Mouse (Mus musculus) liver, embryonic 15.5 days (tissue): Measurements from ENCODE around the gene Specc1. TPM values are rescaled to one million over a fixed set of nuclear protein-coding genes. Genes with fewer than 3 reads are reported as not detected.
A peak's percentile ranks its signal among the peaks of the same experiment; 100 is the strongest.

ENCODE experiments used
- ATAC-seq: fragments of 200-750 bp; cut with Nextera tagmentation; 2 replicates; pipeline ENCODE4 v1.8.0; 2017; ENCODE audit warnings: moderate number of reproducible peaks, mild to moderate bottlenecking, moderate library complexity; ENCODE audit not compliant: insufficient read depth
- H3K27ac ChIP-seq: fragments of 300-500 bp; sonication (generic); replicated peaks from 2 replicates; pipeline ENCODE4 v1.5.1; 2015; ENCODE audit warnings: mild to moderate bottlenecking, inconsistent platforms
- H3K27me3 ChIP-seq: fragments of 300-500 bp; sonication (generic); 2 replicates; pipeline ENCODE4 v1.6.1; 2015; ENCODE audit warnings: mild to moderate bottlenecking, inconsistent platforms
- H3K36me3 ChIP-seq: fragments of 300-500 bp; sonication (generic); replicated peaks from 2 replicates; pipeline ENCODE4 v1.6.1; 2015; ENCODE audit warnings: moderate library complexity, mild to moderate bottlenecking, inconsistent platforms
- H3K4me1 ChIP-seq: fragments of 300-500 bp; sonication (generic); replicated peaks from 2 replicates; pipeline ENCODE4 v1.6.1; 2015; ENCODE audit warnings: inconsistent platforms
- H3K4me2 ChIP-seq: fragments of 300-500 bp; sonication (generic); 2 replicates; pipeline ENCODE4 v1.6.1; 2015; ENCODE audit warnings: moderate library complexity, mild to moderate bottlenecking, inconsistent platforms
- H3K4me3 ChIP-seq: fragments of 300-500 bp; sonication (generic); replicated peaks from 2 replicates; pipeline ENCODE4 v1.5.1; 2015; ENCODE audit warnings: mild to moderate bottlenecking, inconsistent platforms
- H3K9ac ChIP-seq: fragments of 300-500 bp; sonication (generic); 2 replicates; pipeline ENCODE4 v1.6.1; 2015; ENCODE audit warnings: moderate library complexity, mild to moderate bottlenecking, inconsistent platforms
- H3K9me3 ChIP-seq: fragments of 300-500 bp; sonication (generic); replicated peaks from 2 replicates; pipeline ENCODE4 v1.6.1; 2016; ENCODE audit warnings: inconsistent platforms
- WGBS: fragments of 180-500 bp; shearing (Covaris S2); methylation state at CpG from one replicate; pipeline ENCODE4 v1.1.7; 2015; ENCODE audit warnings: mixed read lengths; ENCODE audit not compliant: insufficient replicate concordance; 5-methylcytosine and 5-hydroxymethylcytosine counted together
- polyA plus RNA-seq: library from polyadenylated mRNA; unstranded; fragments of >200 nt; fragmentation: Nextera tagmentation; extraction: Ambion mirVana; gene quantifications from 2 replicates; pipeline ENCODE4 v1.2.1, GENCODE M21; 2015

Specc1 gene
- polyA plus RNA-seq, 1 experiment from 2014 or later = 54.4 TPM

DNA sequence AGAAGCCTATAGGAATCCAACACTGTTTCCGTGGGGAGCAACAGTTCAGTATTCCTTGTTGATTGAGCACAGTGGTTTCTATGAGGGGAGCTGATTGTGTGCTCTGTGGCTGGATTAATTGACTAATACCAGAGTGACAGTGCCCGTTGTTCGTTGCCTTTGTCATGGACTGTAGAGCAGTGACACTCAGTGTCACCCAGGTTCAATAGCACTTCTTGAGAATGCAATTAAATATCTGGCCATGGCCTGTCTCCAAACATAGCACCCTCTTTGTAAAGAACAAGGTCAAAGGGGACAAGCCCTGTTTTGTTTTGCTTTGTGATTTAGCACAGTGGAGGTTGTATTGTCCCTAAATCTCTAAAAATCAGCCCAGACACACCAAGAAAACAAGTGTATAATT is 173.6 kb downstream of the Specc1 start:
- H3K4me2 ChIP-seq = no peak overlapping the region
- H3K27ac ChIP-seq = no peak overlapping the region
- H3K36me3 ChIP-seq = peaks cover 69% of the 10 kb centered on the region

DNA sequence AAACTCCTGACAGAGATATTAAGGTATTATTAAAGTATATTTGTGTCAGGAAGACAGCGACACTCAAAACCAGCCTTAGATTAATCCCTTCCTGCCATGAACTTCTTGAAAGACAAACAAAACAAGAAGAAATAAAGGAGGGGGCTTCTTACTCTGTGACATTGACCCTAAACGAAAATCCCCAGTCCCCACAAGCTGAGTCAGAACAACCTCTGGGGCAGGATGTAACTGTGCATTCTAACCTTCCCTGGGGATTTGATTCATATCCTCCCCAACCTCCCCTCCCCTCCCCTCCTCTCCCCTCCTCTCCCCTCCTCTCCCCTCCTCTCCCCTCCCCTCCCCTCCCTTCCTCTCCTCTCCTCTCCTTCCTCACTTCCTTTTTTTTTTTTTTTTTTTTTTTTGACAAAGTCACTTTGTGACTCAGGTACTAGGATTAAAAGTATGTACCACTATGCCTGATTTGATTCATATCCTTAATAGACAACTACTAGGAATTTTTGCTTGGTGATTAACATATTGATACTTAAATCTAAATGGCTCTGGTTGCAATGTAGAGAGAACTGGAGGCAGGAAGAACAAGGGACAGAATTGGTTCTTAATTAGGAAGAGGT is 174.2 kb downstream of the Specc1 start:
- H3K36me3 ChIP-seq = peaks cover 74% of the 10 kb centered on the region
- no peaks in the 10 kb centered on the region for H3K9me3 ChIP-seq
- no peak overlapping the region for H3K4me2 ChIP-seq
- no peak overlapping the region for H3K4me3 ChIP-seq
- ATAC-seq = no peak
- 47% methylated on average over 2 of the region's 2 CpGs for WGBS
- H3K27ac ChIP-seq = no peak overlapping the region
- no peak overlapping the region for H3K9ac ChIP-seq
- no peaks in the 10 kb centered on the region for H3K4me1 ChIP-seq
- no peaks in the 10 kb centered on the region for H3K27me3 ChIP-seq

More for the DNA sequence above, 173.6 kb downstream of the Specc1 start:
- Histone ChIP-seq H3K4me3 (no peak overlapping the region), H3K9ac (no peak overlapping the region), H3K4me1 (no peaks in the 10 kb centered on the region), H3K27me3 (no peaks in the 10 kb centered on the region), H3K9me3 (no peaks in the 10 kb centered on the region)
- ATAC-seq = no peak
- 83% methylated on average over 3 of the region's 3 CpGs for WGBS

DNA sequence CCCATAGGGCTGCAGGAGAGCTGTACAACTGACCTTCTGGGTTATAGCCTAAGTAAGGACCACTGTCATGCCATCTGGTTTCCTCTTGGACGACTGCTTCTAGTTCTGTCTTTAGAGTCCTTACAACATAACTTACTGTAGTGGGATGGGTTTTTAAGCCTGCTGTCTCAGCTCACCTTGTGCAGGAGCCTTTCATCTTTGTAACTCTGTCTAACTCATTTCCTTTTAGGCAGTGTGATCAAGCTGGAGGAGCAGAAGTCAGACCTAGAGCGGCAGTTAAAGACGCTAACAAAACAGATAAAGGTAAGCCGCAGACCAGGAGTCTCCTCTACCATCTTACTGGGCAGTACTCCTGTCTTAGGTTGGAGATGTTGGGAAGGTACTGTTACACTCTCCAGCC is 175.0 kb downstream of the Specc1 start:
- H3K4me2 ChIP-seq = no peak overlapping the region
- ATAC-seq = no peak
- 66% methylated on average over 4 of the region's 4 CpGs for WGBS
- no peak overlapping the region for H3K4me3 ChIP-seq
- H3K27ac ChIP-seq = no peak overlapping the region
- no peak overlapping the region for H3K9ac ChIP-seq
- H3K9me3 ChIP-seq = no peaks in the 10 kb centered on the region
- no peaks in the 10 kb centered on the region for H3K4me1 ChIP-seq
- peaks cover 74% of the 10 kb centered on the region for H3K36me3 ChIP-seq
- no peaks in the 10 kb centered on the region for H3K27me3 ChIP-seq

DNA sequence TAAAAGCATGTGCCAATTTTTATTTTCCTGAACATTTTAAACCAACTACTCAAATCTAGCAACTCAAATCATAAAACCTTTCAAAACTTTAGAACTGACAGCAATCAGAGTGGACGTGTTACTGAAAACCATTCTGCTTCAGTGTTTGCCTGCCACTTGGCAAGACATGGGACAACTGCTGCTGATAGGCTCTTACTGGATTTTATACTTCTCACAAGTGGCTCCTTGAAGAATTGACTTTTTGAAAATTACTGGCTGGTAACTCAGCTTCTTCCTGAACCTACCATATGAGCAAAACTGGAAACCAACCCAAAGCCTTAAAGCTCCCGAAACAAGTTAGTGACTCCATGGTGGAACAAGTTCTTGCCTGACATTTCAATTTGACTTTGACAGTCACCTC is 177.6 kb downstream of the Specc1 start:
- no peaks in the 10 kb centered on the region for H3K27me3 ChIP-seq
- H3K4me2 ChIP-seq = no peak overlapping the region
- H3K4me1 ChIP-seq = no peaks in the 10 kb centered on the region
- no peaks in the 10 kb centered on the region for H3K9me3 ChIP-seq
- no peak overlapping the region for H3K4me3 ChIP-seq
- H3K9ac ChIP-seq = no peak overlapping the region
- peaks cover 80% of the 10 kb centered on the region for H3K36me3 ChIP-seq
- H3K27ac ChIP-seq = no peak overlapping the region
- ATAC-seq = no peak
- 89% methylated on average over 2 of the region's 2 CpGs for WGBS

DNA sequence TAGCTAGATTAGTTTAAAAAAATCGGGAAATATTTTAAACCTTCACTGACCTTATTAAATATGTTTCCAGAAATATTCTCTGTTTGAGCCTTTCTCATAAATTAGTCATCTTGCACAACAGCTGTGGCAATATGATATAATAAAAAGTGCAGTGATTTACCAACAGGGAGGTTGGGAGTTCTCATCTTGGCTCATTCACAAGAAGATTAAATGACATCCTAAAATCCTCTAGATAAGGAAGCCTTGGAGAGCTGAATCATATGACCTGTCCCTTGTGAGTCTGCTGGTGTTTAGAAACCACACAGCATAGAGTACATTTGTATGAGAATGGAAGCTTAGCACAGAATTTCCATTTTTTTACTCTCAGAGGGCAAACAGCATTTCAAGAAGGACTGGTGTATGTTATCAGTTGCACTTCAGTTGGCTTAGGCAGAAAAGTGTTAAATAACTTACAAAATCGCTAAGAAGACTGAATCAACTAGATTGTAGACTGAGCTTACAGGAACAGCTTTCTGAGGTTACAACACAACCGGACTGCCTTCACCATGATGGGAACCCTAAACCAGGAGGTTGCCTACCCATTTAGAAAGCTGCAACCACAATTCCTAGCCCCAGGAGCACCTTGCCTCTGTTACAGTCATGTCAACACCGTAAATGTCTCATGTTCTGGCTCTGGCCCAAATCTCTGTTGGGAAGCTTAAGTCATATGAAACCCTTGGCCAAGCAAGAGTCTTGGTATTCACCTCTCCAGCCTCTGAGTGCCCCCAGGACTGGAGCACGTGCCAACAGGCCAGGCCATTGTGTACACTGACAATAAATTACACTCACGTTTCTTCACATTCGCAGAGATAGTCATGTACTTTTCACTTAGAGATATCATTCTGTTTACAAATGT is 188.9 kb downstream of the Specc1 start:
- Histone ChIP-seq H3K9me3 (no peaks in the 10 kb centered on the region), H3K27ac (no peak overlapping the region)

DNA sequence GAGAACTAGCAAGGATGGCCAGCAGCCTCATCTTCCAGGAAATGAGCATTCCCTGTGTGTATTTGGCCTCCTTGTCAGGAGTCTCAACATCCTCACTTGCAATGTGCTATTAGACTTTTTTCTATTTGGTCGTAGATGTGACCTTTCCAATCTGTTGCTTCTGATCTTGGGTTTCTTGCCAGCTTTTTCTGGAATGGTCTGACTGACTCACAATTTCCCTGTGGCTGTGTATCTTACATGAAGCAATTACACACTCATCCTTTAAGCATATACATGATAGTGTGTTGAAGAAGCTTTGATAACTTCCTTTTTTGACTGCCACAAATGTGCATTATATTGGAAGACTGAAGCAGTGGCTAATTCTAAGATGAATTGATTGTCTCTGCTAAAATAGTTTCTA is 190.1 kb downstream of the Specc1 start:
- WGBS = 64% methylated on average over 1 of the region's 1 CpGs
- no peak overlapping the region for H3K9ac ChIP-seq

More for the DNA sequence above, 188.9 kb downstream of the Specc1 start:
- Histone ChIP-seq H3K36me3 (peaks cover 46% of the 10 kb centered on the region), H3K4me1 (peaks cover 7% of the 10 kb centered on the region; the same call in 1 of the 2 replicates), H3K27me3 (no peaks in the 10 kb centered on the region), H3K4me3 (no peak overlapping the region), H3K4me2 (no peak overlapping the region), H3K9ac (no peak overlapping the region)
- no peak for ATAC-seq
- WGBS = 81% methylated on average over 7 of the region's 7 CpGs

DNA sequence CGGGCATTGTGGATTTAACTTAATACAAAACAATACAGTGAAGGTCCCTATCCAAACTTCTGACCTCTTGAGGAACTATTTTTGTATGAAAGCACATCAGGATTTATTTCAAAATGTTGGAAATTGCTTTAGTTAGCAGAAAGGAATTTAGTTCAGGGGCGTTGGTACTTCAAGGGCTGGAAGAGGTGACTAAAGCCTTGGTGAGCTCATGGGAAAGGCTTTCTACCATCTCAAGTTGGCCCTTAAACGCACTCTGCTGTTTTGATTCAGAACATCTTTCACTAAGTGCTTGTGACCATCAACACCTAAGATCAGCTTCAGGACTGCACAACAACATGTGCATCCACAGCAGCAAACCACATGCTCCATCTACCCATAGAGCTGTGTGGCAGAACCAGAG is 191.5 kb downstream of the Specc1 start:
- Histone ChIP-seq H3K9me3 (no peaks in the 10 kb centered on the region), H3K27me3 (no peaks in the 10 kb centered on the region), H3K9ac (no peak overlapping the region), H3K4me1 (peaks cover 7% of the 10 kb centered on the region; the same call in 1 of the 2 replicates), H3K4me2 (no peak overlapping the region), H3K27ac (no peak overlapping the region), H3K4me3 (no peak overlapping the region), H3K36me3 (peaks cover 60% of the 10 kb centered on the region)
- 88% methylated on average over 3 of the region's 3 CpGs for WGBS
- ATAC-seq = no peak

More for the DNA sequence above, 190.1 kb downstream of the Specc1 start:
- Histone ChIP-seq H3K27me3 (no peaks in the 10 kb centered on the region), H3K27ac (no peak overlapping the region), H3K4me3 (no peak overlapping the region), H3K36me3 (peaks cover 56% of the 10 kb centered on the region), H3K4me1 (peaks cover 7% of the 10 kb centered on the region; the same call in 1 of the 2 replicates), H3K4me2 (no peak overlapping the region), H3K9me3 (no peaks in the 10 kb centered on the region)
- no peak for ATAC-seq

DNA sequence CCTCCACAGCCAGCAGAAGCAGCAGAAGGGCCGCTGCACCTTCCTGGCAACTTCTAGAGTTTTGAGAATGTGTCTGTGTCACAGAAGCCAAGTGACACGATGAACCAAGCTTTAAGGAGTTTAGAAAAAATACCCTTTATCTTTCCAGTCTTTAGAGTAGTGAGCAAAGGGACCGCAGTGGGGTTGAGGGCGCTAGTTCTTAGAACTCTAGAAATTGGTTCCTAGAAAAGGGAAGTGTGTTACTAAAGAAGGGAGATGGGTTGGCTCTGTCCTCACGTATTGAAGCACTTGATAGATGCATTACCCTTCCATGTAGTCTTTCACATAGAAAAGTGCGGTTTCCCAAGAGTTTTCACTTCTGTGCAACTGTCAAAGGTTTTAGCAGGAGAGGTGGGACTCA is 191.9 kb downstream of the Specc1 start:
- H3K36me3 ChIP-seq = peaks cover 64% of the 10 kb centered on the region

DNA sequence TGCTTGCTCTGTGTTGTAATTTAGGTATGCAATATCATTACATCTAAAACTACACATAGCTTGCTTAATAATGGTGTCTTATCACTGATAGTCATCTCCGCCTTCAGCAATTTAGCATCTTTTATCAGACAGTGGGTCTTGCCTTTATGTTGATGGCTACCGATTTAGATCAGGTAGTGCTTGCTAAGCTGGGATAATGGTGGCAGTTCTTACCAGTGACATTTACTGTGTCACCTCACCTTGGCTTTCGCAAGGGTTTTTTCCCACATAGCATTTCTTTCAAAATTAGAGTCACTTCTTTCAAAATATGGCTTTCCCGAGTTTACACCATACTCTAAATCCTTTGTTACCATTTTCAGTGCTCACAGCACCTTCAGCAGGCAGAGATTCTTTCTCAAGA is 196.5 kb downstream of the Specc1 start:
- H3K4me2 ChIP-seq = no peak overlapping the region
- H3K27ac ChIP-seq = no peak overlapping the region
- no peak for ATAC-seq
- H3K36me3 ChIP-seq = peaks cover 71% of the 10 kb centered on the region
- WGBS = 81% methylated on average over 4 of the region's 4 CpGs
- H3K9ac ChIP-seq = no peak overlapping the region
- H3K4me3 ChIP-seq = no peak overlapping the region
- H3K4me1 ChIP-seq = peaks cover 7% of the 10 kb centered on the region; the same call in 1 of the 2 replicates
- H3K9me3 ChIP-seq = no peaks in the 10 kb centered on the region
- H3K27me3 ChIP-seq = no peaks in the 10 kb centered on the region

More for the DNA sequence above, 191.9 kb downstream of the Specc1 start:
- peak; percentile 31; the same call in 1 of the 2 replicates for ATAC-seq
- no peaks in the 10 kb centered on the region for H3K9me3 ChIP-seq
- H3K4me2 ChIP-seq = no peak overlapping the region
- H3K27ac ChIP-seq = no peak overlapping the region
- peaks cover 7% of the 10 kb centered on the region; the same call in 1 of the 2 replicates for H3K4me1 ChIP-seq
- no peaks in the 10 kb centered on the region for H3K27me3 ChIP-seq
- H3K9ac ChIP-seq = no peak overlapping the region
- 24% methylated on average over 6 of the region's 6 CpGs for WGBS
- H3K4me3 ChIP-seq = no peak overlapping the region

DNA sequence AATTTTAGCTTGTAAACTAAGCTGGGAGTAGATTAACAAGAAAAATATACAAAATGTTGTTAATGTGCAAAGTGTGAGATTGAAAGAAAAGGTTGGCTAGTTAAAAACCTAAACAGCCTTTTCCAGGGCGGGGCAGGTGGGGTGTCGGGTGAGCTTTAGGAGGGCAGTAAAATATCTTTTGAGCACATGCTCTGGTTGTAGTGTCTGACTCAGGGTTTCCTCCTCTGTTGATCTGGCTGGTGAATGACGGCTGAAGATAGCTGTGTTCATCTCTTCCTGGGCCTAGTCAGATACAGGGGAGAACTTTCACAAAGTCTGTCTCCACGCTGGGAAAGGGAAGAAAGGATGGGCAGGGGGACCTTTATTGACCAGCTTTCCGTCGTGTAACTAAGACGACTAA is 203.2 kb downstream of the Specc1 start:
- Histone ChIP-seq H3K27me3 (no peaks in the 10 kb centered on the region), H3K9ac (no peak overlapping the region), H3K4me2 (peak overlapping the region; percentile 0), H3K4me1 (peaks cover 38% of the 10 kb centered on the region), H3K27ac (peak overlapping the region; percentile 26), H3K4me3 (no peak overlapping the region), H3K36me3 (peaks cover 54% of the 10 kb centered on the region), H3K9me3 (no peaks in the 10 kb centered on the region)
- ATAC-seq = peak; percentile 82
- WGBS = 43% methylated on average over 7 of the region's 7 CpGs

DNA sequence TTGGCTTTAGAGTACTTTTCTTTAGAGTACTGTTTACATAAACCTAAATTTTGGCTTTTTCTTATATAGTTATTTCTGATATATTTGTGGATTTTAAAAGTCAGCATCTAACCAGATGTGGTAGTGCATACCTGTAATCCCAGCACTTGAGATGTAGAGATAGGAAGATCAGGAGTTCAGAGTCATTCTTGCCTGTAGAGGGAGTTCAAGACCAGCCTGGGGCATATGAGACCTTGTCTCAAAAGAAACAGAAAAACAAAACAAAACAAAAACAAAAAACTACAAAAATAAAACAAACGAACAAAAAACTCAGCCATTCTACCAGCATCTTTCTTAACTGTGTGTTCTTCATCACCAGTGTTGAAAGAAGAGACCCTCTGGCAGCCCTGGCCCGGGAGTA is 204.9 kb downstream of the Specc1 start:
- Histone ChIP-seq H3K36me3 (peaks cover 59% of the 10 kb centered on the region), H3K9me3 (no peaks in the 10 kb centered on the region), H3K4me1 (peaks cover 52% of the 10 kb centered on the region), H3K4me3 (no peak overlapping the region), H3K27ac (0 out of 2 replicates have a peak overlapping the region, but pooled peaks have one; percentile 15), H3K27me3 (no peaks in the 10 kb centered on the region), H3K9ac (no peak overlapping the region), H3K4me2 (no peak overlapping the region)
- 89% methylated on average over 2 of the region's 2 CpGs for WGBS
- no peak for ATAC-seq
